Mouse (Mus musculus) spleen, adult 2 months (tissue): ENCODE measurements at regions not wholly inside any gene's neighbourhood (a gene's known extent, or its start where the extent isn't known, plus 50 kb on each side); places are given as distances from the start of the nearest gene placed in this dataset.

Experiments
- CTCF ChIP-seq: fragments of 200-500 bp; IDR thresholded peaks from 2 replicates; pipeline ENCODE4 v1.5.1; 2011; ENCODE audit warnings: mild to moderate bottlenecking, inconsistent platforms; ENCODE audit not compliant: insufficient read depth, insufficient read length, insufficient replicate concordance; ENCODE audit errors: extremely low read depth
- POLR2A ChIP-seq: fragments of 200-500 bp; IDR thresholded peaks from 2 replicates; pipeline ENCODE4 v1.6.1; 2011; ENCODE audit warnings: low read depth, low read length, inconsistent platforms

DNA sequence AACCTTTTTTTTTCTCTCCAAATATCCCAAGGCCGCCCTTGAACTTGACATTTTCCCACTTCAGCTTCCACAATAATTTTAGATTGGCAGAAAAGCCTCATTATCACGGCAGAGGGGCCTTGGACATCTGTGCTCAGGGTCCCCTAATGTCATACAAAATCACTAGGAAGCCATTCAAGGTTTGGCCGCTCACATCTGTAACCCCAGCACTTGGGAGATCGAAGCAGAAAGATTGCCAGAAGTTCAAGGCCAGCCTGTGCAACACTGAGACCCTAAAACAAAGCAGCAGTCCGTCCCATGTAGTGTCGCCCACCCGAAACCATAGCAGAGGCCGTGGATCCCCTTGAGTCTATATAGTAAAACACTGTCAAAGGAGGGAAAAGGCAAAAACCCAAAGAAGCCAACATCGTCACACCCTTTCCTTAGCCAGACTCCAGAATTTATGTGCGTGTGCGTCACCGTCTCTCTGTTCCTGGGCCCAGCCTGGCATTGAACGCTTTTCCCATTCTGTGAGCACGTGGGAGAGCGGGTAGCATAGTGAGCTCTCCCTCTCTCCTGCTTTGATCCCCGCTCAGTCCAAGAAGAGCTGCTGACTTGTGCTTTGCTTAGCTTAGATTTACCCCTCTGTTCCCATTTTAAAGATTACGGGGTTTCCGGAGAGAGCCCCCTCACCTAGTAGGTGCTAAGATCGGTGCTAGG, 74.0 kb upstream of the Tbx3 start:
- no peak for TF ChIP-seq POLR2A
- TF ChIP-seq CTCF, result no peak
